In the genomic region with DNA sequence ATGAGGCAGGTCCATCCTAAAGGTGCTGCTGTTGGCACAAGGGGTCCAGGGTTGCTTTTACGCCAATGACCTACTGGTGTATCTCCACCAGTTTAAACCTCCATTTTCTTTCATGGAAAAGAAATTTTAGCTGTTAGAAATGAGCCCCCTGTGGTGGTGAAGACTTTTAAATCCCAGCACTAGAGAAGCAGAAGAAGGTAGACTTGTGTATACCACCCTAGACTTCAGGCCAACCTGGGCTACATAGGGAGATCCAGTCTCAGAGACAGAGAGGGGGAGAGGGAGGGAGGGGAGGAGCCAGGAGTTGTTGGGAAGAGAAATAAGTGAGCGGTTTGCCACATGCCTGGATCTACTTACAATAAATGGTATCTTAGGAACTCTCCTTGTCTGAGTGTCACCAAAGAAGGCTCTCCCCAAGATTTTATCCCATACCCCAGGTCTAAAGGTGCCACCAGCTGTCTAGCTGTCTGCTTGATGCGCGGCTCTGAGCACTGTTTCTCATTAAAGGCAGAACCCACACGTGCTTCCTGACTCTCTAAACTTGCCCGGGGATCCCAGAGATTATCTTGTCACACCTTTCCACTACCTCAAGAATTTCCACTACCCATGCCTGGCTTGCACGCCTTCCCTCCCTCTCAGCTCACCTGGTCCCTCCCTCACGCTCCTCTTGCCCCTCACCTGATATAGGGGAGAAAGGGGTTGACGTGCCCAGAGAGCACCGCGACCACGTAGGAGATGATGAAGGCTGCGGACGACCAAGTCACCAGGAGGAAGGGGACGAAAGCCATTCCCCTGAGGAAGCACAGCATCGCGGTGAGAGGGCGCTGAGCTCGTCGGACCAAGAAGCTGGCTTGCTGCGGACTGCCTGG, we compare ENCODE assay signal across 8 mouse cellular contexts. TPM values are rescaled to one million over a fixed set of nuclear protein-coding genes. Genes with fewer than 3 reads are reported as not detected.
DNase-seq lines count a peak whose midpoint lies in the region; ATAC-seq and TF ChIP-seq lines count a peak whose summit lies in the region.

No protein-coding gene starts in this region.

- H3K9ac ChIP-seq in heart, embryonic 15.5 days, result peak overlapping the region; percentile 68
- peak overlapping the region; percentile 23; the same call in 1 of the 2 replicates for H3K9ac ChIP-seq in MEL (ENCODE audit: control insufficient read depth, low read depth, low read length, poor library complexity, severe bottlenecking)
- H3K9ac ChIP-seq in hindbrain, embryonic 11.5 days (ENCODE audit: low read depth, low read length), result peak overlapping the region; percentile 46
- H3K9ac ChIP-seq in midbrain, embryonic 11.5 days (ENCODE audit: low read length), result peak overlapping the region; percentile 56

- TF ChIP-seq CTCF in MEL (IDR thresholded peaks at IDR 0.05 in 2 of 3, conservative IDR thresholded peaks at IDR 0.05 in 1 of 3; ENCODE audit: control insufficient read depth in 1 of 3, insufficient read depth in 1 of 3, low read depth in 2 of 3, low read length in 3 of 3, poor library complexity in 1 of 3, severe bottlenecking in 1 of 3), result no peak

- no peaks in the 10 kb centered on the region; the same call in 1 of the 2 replicates for H3K79me2 ChIP-seq in MEL (ENCODE audit: control insufficient read depth, insufficient read depth, low read length, poor library complexity)

- peak overlapping the region; percentile 91 for H3K4me2 ChIP-seq in heart, embryonic 15.5 days
- H3K4me2 ChIP-seq in hindbrain, embryonic 11.5 days (replicated peaks; ENCODE audit: low read depth, low read length), result peak overlapping the region; percentile 76
- H3K4me2 ChIP-seq in midbrain, embryonic 11.5 days, result peak overlapping the region; percentile 74

- DNase-seq in heart, postnatal 4 days, result no peak
- DNase-seq in MEL (ENCODE audit: low read depth, low spot score), result no peak
- DNase-seq in hindbrain, embryonic 11.5 days (ENCODE audit: low spot score), result no peak
- DNase-seq in midbrain, embryonic 11.5 days (ENCODE audit: low spot score, missing footprints), result no peak
- DNase-seq in adrenal gland, adult 18-20 months (ENCODE audit: low spot score in 2 of 2), result no peak
- DNase-seq in gastrocnemius, postnatal 25 days, result no peak
- DNase-seq in ovary, postnatal 14 days (ENCODE audit: low spot score), result no peak

- no peak overlapping the region for H3K27ac ChIP-seq in heart, embryonic 15.5 days
- no peak overlapping the region for H3K27ac ChIP-seq in MEL (ENCODE audit: control insufficient read depth, low read depth, low read length)
- H3K27ac ChIP-seq in hindbrain, embryonic 11.5 days (ENCODE audit: low read depth, low read length), result no peak overlapping the region
- H3K27ac ChIP-seq in midbrain, embryonic 11.5 days (ENCODE audit: low read depth, low read length), result no peak overlapping the region

- no peak for TF ChIP-seq RAD21 in MEL (IDR thresholded peaks at IDR 0.05; ENCODE audit: low read depth, low read length)

- H3K4me3 ChIP-seq in heart, embryonic 15.5 days, result peak overlapping the region; percentile 73
- peak overlapping the region; percentile 66 to 88; a peak in 3 of 4 replicates for H3K4me3 ChIP-seq in MEL (ENCODE audit: control insufficient read depth in 1 of 2, insufficient read depth in 1 of 2, low read depth in 2 of 2, low read length in 2 of 2)
- H3K4me3 ChIP-seq in hindbrain, embryonic 11.5 days (ENCODE audit: low read depth, low read length), result peak overlapping the region; percentile 37
- peak overlapping the region; percentile 47 for H3K4me3 ChIP-seq in midbrain, embryonic 11.5 days (ENCODE audit: low read depth, low read length)

- TF ChIP-seq EP300 in MEL (IDR thresholded peaks at IDR 0.05; ENCODE audit: low read depth in 1 of 2, low read length in 2 of 2), result no peak

- H3K4me1 ChIP-seq in heart, embryonic 15.5 days (replicated peaks), result peaks cover 13% of the 10 kb centered on the region
- H3K4me1 ChIP-seq in MEL (ENCODE audit: control insufficient read depth in 1 of 2, insufficient read depth in 2 of 2, low read length in 2 of 2), result peaks cover 0 to 4% of the 10 kb centered on the region in 2 experiments; a peak in 1 of 4 replicates
- no peaks in the 10 kb centered on the region for H3K4me1 ChIP-seq in hindbrain, embryonic 11.5 days (replicated peaks; ENCODE audit: control insufficient read depth, insufficient read depth, low read length)
- no peaks in the 10 kb centered on the region for H3K4me1 ChIP-seq in midbrain, embryonic 11.5 days (ENCODE audit: control insufficient read depth, insufficient read depth, low read length)

- ATAC-seq in heart, embryonic 15.5 days (replicated peaks; ENCODE audit: insufficient number of reproducible peaks, insufficient read depth, low FRiP score, low read depth), result no peak
- peak; percentile 38; the same call in 1 of the 2 replicates for ATAC-seq in hindbrain, embryonic 11.5 days (ENCODE audit: low FRiP score)
- peak; percentile 23; the same call in 1 of the 2 replicates for ATAC-seq in midbrain, embryonic 11.5 days (ENCODE audit: low FRiP score)

- no peaks in the 10 kb centered on the region for H3K9me3 ChIP-seq in heart, embryonic 15.5 days (replicated peaks)
- no peaks in the 10 kb centered on the region for H3K9me3 ChIP-seq in MEL (replicated peaks; ENCODE audit: insufficient read depth, low read length)
- H3K9me3 ChIP-seq in hindbrain, embryonic 11.5 days (ENCODE audit: control insufficient read depth, low read length), result no peaks in the 10 kb centered on the region
- no peaks in the 10 kb centered on the region for H3K9me3 ChIP-seq in midbrain, embryonic 11.5 days (ENCODE audit: control insufficient read depth, low read length)

- no peak for TF ChIP-seq POLR2A in MEL (IDR thresholded peaks at IDR 0.05; ENCODE audit: control insufficient read depth in 1 of 2, insufficient read depth in 1 of 2, low read depth in 1 of 2, low read length in 2 of 2, poor library complexity in 1 of 2)

- no peaks in the 10 kb centered on the region for H3K36me3 ChIP-seq in heart, embryonic 15.5 days
- peaks cover 0 to 7% of the 10 kb centered on the region in 2 experiments; a peak in 2 of 4 replicates for H3K36me3 ChIP-seq in MEL (ENCODE audit: control insufficient read depth in 1 of 2, insufficient read depth in 2 of 2, low read length in 2 of 2)
- H3K36me3 ChIP-seq in hindbrain, embryonic 11.5 days (ENCODE audit: control insufficient read depth, insufficient read depth, low read length), result no peaks in the 10 kb centered on the region
- H3K36me3 ChIP-seq in midbrain, embryonic 11.5 days (ENCODE audit: control insufficient read depth, insufficient read depth, low read length), result no peaks in the 10 kb centered on the region

- 10% methylated on average over 21 of the region's 21 CpGs for WGBS in heart, embryonic 15.5 days
- WGBS in hindbrain, embryonic 11.5 days, result 10% methylated on average over 21 of the region's 21 CpGs
- whole genome bisulfite sequencing in midbrain, embryonic 11.5 days, result 10% methylated on average over 21 of the region's 21 CpGs

- no peaks in the 10 kb centered on the region; the same call in 1 of the 2 replicates for H3K27me3 ChIP-seq in heart, embryonic 15.5 days
- H3K27me3 ChIP-seq in MEL (ENCODE audit: control insufficient read depth in 1 of 2, insufficient read depth in 2 of 2, low read length in 2 of 2), result peaks cover 0 to 2% of the 10 kb centered on the region in 2 experiments; a peak in 1 of 4 replicates
- peaks cover 10% of the 10 kb centered on the region for H3K27me3 ChIP-seq in hindbrain, embryonic 11.5 days (ENCODE audit: control insufficient read depth, insufficient read depth, low read length)
- peaks cover 7% of the 10 kb centered on the region for H3K27me3 ChIP-seq in midbrain, embryonic 11.5 days (ENCODE audit: control insufficient read depth, insufficient read depth, low read length)

TF ChIP-seq in MEL, 35 proteins besides CTCF, POLR2A, EP300 and RAD21 (continues in another document):
- TF ChIP-seq TBP (IDR thresholded peaks at IDR 0.05; ENCODE audit: low read depth, low read length), result no peak
- no peak for TF ChIP-seq ZNF384 (IDR thresholded peaks at IDR 0.05; ENCODE audit: low read depth, low read length)
- no peak for TF ChIP-seq E2F4 (IDR thresholded peaks at IDR 0.05; ENCODE audit: borderline replicate concordance, low read depth, low read length)
- no peak for TF ChIP-seq ZKSCAN1 (IDR thresholded peaks at IDR 0.05; ENCODE audit: low read depth, low read length)
- TF ChIP-seq TAL1 (IDR thresholded peaks at IDR 0.05; ENCODE audit: low read length), result no peak
- no peak for TF ChIP-seq ZMIZ1 (IDR thresholded peaks at IDR 0.05; ENCODE audit: low read depth, low read length)
- no peak for TF ChIP-seq MAX (IDR thresholded peaks at IDR 0.05; ENCODE audit: low read length)
- TF ChIP-seq POLR2AphosphoS5 (IDR thresholded peaks at IDR 0.05; ENCODE audit: borderline replicate concordance, low read depth, low read length), result no peak
- no peak for TF ChIP-seq ETS1 (IDR thresholded peaks at IDR 0.05; ENCODE audit: low read depth, low read length)
- no peak for TF ChIP-seq JUND (IDR thresholded peaks at IDR 0.05; ENCODE audit: low read depth, low read length)
- TF ChIP-seq HCFC1 (IDR thresholded peaks at IDR 0.05; ENCODE audit: low read depth, low read length), result no peak
- no peak for TF ChIP-seq MXI1 (IDR thresholded peaks at IDR 0.05; ENCODE audit: low read depth, low read length)
- no peak for TF ChIP-seq MAFK (IDR thresholded peaks at IDR 0.05; ENCODE audit: borderline replicate concordance, low read depth, low read length)

RNA-seq across cellular contexts. Expression of a gene that starts 22.5 kb away (rescaled TPM):
- polyA plus RNA-seq in heart, embryonic 15.5 days (2015; fragmentation: Nextera tagmentation; extraction: Ambion mirVana), result 3.2 and 5.9 TPM in 2 replicates
- 1 to 10 TPM; 2.8 to 3.1 TPM for total RNA-seq in heart, postnatal 4 days (2021)
- not detected in 2 replicates for total RNA-seq in MEL (2012; rRNA removed)
- polyA plus RNA-seq in MEL (2012; ENCODE audit: insufficient read depth in 1 of 2, insufficient read length in 2 of 2, low read depth in 1 of 2, low replicate concordance in 2 of 2, missing spikeins in 1 of 2), result under 1 TPM in 1 of 2 experiments, not detected in 1; 0.17 TPM
- polyA plus RNA-seq in hindbrain, embryonic 11.5 days (2014; fragmentation: Nextera tagmentation; extraction: Ambion mirVana), result 0.59 and 1.0 TPM in 2 replicates
- 0.34 and 0.76 TPM in 2 replicates for polyA plus RNA-seq in midbrain, embryonic 11.5 days (2014; fragmentation: Nextera tagmentation; extraction: Ambion mirVana)
- total RNA-seq in adrenal gland, adult 18-20 months (2021), result 10 to 100 TPM in 1 of 2 experiments, 1 to 10 TPM in 1; 7.4 to 22.3 TPM
- 1 to 10 TPM; 1.2 to 5.5 TPM for total RNA-seq in gastrocnemius, postnatal 25 days (2021)

RNA-seq across cellular contexts. Expression of a gene that starts 22.6 kb away (rescaled TPM):
- 7.5 and 10.5 TPM in 2 replicates for polyA plus RNA-seq in heart, embryonic 15.5 days (2015; fragmentation: Nextera tagmentation; extraction: Ambion mirVana)
- total RNA-seq in heart, postnatal 4 days (2021), result 10 to 100 TPM; 36.5 to 36.6 TPM
- 14.2 and 15.1 TPM in 2 replicates for total RNA-seq in MEL (2012; rRNA removed)
- 10 to 100 TPM in 1 of 2 experiments, not detected in 1; 24.1 TPM for polyA plus RNA-seq in MEL (2012; ENCODE audit: insufficient read depth in 1 of 2, insufficient read length in 2 of 2, low read depth in 1 of 2, low replicate concordance in 2 of 2, missing spikeins in 1 of 2)
- 9.7 and 11.1 TPM in 2 replicates for polyA plus RNA-seq in hindbrain, embryonic 11.5 days (2014; fragmentation: Nextera tagmentation; extraction: Ambion mirVana)
- polyA plus RNA-seq in midbrain, embryonic 11.5 days (2014; fragmentation: Nextera tagmentation; extraction: Ambion mirVana), result 6.5 and 7.0 TPM in 2 replicates
- 10 to 100 TPM; 29.2 to 36.0 TPM for total RNA-seq in adrenal gland, adult 18-20 months (2021)
- total RNA-seq in gastrocnemius, postnatal 25 days (2021), result 10 to 100 TPM; 15.4 to 15.8 TPM
